Mouse (Mus musculus) kidney, postnatal 25 days (tissue): ENCODE measurements around the gene Zfp708.
"Not testable (repeated sequence)": the region's sequence is repeated elsewhere in the genome, so short reads cannot be mapped to it uniquely, and the experiment has no call there.

Experiments
- DNase-seq, 2 experiments: peaks; one replicate each; pipeline ENCODE4 v3.0.0; 2021; ENCODE audit warnings: mixed read lengths in 2 of 2

The Zfp708 gene

GRCm38 (mm10) chr13:67097876-67098275 lies at the start of gene Zfp708:
Gene Zfp708 (minus strand): TSS chr13:67097976.
- no peak for DNase-seq

DNA sequence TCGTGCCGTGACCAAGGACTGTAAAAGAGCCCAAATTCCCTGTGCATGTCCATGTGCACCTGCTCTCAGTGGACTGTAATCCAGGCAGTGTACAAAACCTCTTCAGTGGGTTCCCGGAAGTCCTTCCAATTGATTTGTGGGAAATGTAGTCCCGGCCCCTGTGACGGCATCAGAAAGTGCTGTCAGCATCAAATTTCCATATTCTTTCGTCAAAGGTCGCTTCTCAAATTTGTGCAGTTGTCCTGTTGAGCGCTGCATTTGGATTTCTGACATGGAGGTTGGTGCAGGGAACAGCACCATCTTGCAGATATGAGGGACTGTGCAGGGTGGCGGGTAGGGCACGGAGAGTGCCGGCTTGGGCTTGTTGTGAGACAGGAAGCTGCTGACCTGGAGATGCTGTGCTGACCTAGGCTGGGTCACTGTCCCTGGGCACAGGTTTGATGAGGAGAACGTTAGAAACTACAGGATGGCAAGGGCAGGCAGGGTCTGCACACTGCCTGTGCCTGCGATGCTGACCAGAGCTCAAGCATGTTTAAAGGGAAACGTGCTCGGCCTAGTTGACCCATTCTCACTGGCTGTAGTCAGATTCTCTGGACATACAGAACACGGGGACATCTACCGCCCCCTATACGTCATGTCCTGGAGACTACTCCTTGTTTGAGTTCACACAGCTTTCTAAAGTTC lies 30.4 kb upstream of the Zfp708 start:
- peak; percentile 83 to 86 for DNase-seq

DNA sequence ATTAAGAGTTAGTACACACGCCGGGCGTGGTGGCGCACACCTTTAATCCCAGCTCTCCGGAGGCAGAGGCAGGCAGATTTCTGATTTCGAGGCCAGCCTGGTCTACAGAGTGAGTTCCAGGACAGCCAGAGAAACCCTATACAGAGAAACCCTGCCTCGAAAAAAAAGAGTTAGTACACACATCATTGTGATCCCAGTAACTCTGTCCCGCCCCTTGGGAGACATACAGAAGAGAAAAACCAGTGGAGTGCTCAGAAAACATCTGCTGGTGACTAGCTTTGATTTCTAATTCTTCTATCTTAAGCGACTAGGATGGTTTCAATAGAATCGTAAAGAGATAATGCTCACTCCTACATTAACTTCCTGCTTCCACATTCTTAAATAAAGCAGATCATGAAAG lies 29.7 kb upstream of the Zfp708 start:
- not testable (repeated sequence) for DNase-seq

DNA sequence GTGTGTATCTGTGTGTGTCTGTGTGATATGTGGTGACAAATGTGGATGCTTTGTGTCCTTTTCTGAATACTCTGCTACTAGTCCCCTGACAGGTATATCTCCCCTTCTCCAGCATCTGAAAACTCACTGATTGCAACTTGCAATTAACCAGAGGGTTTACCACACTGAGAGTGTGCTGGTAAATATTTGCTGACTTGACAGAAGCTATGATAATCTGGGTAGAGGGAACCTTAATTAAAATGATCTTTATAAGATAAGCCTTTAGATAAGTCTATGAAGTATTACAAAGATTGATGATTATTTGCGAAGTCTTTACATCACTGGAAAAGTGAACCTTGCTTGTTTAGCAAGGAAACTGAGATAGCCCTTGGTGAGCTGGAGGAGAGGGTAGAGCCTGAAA lies 26.7 kb upstream of the Zfp708 start:
- no peak for DNase-seq

GRCm38 (mm10) chr13:67121360-67121759 lies 23.6 kb upstream of the Zfp708 start, which contains the start of gene Zfp759:
Gene Zfp759 (plus strand): TSS chr13:67121660.
- DNase-seq, result not testable (repeated sequence)

DNA sequence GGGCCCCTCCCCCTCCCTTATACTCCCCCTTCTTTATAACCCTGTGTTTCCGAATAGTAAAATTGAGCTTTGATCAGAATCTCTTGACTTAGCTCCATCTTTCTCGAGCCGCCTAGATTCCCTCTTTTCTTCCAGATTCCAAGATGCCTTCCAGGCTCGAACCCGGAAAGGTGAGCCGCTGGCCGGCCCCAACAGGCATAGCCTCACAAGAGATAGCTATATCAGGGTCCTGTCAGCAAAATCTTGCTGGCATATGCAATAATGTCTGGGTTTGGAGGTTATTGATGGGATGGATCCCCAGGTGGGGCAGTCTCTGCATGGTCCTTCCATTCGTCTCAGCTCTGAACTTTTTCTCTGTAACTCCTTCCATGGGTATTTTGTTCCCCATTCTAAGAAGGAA lies 18.4 kb upstream of the Zfp708 start, which contains the start of gene Rslcan18:
Rslcan18 (minus strand) TSS at position 101 of the 400 bp plus-strand sequence.
- not testable (repeated sequence) for DNase-seq

- no peak for DNase-seq
These were observed 15.5 kb upstream of the Zfp708 start for GRCm38 (mm10) chr13:67113287-67113686.

DNA sequence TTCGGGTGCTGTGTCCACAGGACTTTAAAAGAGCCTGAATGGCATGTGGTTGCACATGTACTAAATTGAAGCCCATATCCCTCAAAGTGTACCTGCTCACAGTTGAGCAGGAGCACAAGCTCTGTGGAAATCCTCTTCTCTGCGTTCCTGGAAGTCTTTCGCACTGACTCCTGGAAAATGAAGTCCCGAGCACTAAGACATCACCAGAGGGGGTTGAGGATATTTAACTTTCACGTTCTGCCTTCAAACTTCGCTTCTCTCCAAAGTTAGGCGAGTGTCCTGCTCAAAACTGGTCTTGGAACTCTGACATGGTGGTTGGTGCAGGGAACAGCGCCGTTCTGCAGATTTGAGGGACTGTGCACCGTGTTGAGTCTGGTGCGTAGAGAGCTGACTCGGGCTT lies 14.3 kb upstream of the Zfp708 start:
- peak in 1 of 2 experiments; percentile 24 for DNase-seq

- DNase-seq, result peak in 1 of 2 experiments; percentile 73
These were observed 11.0 kb upstream of the Zfp708 start for GRCm38 (mm10) chr13:67108821-67109206.

DNA sequence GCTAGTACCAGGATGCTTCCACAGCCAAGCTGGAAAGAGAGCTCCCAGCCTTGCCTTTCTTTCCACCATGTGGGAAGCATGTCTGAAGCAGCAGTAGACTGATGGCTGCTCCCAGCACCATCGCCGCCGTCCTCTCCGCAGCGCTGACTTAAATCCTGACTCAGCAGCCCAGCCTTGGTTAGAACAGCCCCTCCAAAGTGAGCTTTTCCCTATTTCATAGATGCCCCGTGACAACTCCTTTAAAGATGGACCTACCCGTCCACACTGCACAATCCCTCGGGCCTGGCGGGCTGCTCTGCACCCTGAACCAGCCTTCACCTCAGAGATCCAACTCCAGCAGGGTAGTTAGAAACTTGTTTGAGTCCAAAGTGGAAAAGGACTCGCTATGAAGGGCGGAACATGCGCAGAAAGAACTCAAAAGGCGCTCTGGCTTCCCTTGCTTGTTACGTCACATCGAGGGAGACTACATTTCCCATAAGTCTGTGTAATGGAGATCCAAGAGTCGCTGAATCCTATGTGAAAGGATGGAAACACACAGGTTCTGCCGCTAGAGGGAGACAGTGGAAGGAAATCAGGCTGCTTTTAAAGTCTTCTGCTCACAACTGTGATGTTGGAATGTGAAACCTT lies 10.5 kb upstream of the Zfp708 start, which contains the start of gene Gm28557:
Gm28557 (minus strand) TSS at position 411 of the 627 bp plus-strand sequence.
- peak; percentile 94 to 97 for DNase-seq

- no peak for DNase-seq
These were observed 9.9 kb upstream of the Zfp708 start for GRCm38 (mm10) chr13:67107681-67108080.

DNA sequence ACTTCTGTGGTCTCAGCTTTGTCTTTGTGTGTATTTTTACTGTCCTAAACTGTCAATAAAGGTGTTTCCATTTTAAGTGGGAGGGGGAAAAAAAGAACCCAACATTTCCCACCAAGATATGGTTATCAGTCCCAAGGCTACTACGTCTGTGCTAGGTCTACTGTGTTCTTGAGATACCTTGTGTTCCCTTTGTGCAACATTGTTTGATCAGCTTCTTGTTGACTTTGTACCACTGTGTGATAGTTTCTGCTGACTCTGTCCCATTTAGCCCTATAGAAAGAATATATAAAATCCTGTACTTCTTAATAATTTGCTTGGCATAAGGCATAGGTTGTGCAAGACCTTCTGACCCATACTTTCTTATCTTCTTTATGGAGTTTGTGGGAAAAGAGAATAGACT lies 7.6 kb downstream of the Zfp708 start:
- no peak for DNase-seq

- no peak for DNase-seq
These were observed 15.8 kb downstream of the Zfp708 start for GRCm38 (mm10) chr13:67081946-67082345.

GRCm38 (mm10) chr13:67081142-67081713 lies 16.5 kb downstream of the Zfp708 start:
- peak; percentile 83 to 95 for DNase-seq

- no peak for DNase-seq
These were observed 20.5 kb downstream of the Zfp708 start for GRCm38 (mm10) chr13:67077244-67077643.

- DNase-seq, result no peak
These were observed 25.0 kb downstream of the Zfp708 start for GRCm38 (mm10) chr13:67072786-67073185.

GRCm38 (mm10) chr13:67065386-67065785 lies 32.4 kb downstream of the Zfp708 start:
- no peak for DNase-seq

GRCm38 (mm10) chr13:67062427-67062826 lies 35.3 kb downstream of the Zfp708 start:
- DNase-seq, result peak in 1 of 2 experiments; percentile 33

GRCm38 (mm10) chr13:67060786-67061358 lies 36.9 kb downstream of the Zfp708 start, which contains the start of gene Zfp712:
Gene Zfp712 (minus strand): TSS chr13:67061170.
- peak; percentile 95 to 97 for DNase-seq

DNA sequence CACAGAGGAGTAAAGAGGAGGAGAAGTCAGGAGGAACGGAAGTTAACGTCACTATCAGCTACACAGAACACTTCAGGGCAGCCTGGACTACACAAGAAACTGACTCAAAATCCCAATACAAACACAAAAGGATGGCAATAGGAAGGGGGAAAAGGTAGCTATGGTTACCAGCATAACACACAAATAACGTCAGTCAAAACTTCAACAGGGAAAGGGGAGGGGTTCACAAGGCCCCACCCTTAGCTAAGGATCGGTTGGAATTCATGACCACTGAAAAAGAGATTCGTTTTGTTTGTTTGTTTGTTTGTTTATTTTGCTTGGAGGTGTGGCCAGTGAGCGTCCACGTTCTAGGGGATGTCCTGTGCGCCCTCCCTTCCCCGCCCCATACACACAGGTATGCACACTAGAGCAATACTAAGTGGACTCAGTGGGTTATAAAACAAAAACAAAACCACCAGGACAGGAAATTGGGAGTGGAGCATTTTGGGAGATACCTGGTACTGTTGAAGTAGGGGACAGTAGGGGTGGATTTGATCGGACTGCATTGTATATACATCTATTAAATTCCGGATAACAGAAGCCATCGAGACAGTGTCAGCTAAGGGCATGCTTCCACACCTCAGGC lies 37.5 kb downstream of the Zfp708 start:
- DNase-seq, result peak in 1 of 2 experiments; percentile 29
